Mouse (Mus musculus): ENCODE measurements around the gene Arhgap19. TPM values are rescaled to one million over a fixed set of nuclear protein-coding genes. Genes with fewer than 3 reads are reported as not detected.
A peak's percentile ranks its signal among the peaks of the same experiment; 100 is the strongest.

Arhgap19 gene
- polyA plus RNA-seq, 1 experiment from 2014 or later = 3.5 TPM

DNA sequence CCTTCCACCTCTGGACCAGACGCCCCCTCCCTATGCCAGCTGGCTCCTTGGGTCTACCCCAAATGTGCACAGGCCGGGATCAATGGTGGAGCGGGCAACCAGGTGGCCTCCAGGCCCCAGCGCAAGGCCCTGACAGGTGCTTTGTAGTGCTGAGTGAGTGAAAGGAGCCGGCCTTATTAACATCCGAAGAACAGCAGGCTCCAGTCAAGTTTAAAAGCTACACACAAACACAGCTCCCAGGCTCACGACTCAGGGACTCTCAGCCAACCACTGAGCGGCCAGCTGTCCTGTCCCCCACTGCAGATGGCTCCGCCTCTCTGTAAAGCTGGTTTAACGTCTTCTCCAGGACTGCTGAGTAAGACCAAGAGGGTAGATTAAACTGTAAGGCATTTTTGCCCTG is 67.2 kb downstream of the Arhgap19 start:
- H3K36me3 ChIP-seq (ENCODE audit: control insufficient read depth, insufficient read depth) = no peaks in the 10 kb centered on the region
- H3K4me1 ChIP-seq (replicated peaks; ENCODE audit: control insufficient read depth, insufficient read depth, low read length) = no peaks in the 10 kb centered on the region
- no peaks in the 10 kb centered on the region for H3K9me3 ChIP-seq (ENCODE audit: control insufficient read depth)
- H3K4me3 ChIP-seq (ENCODE audit: low read depth, low read length) = no peak overlapping the region
- H3K27ac ChIP-seq (ENCODE audit: low read depth, low read length) = no peak overlapping the region
- no peak overlapping the region for H3K9ac ChIP-seq (ENCODE audit: low read depth, low read length)
- WGBS = 19% methylated on average over 10 of the region's 10 CpGs
- no peak for ATAC-seq
- H3K27me3 ChIP-seq (replicated peaks; ENCODE audit: control insufficient read depth, insufficient read depth, low read length) = peaks cover 15% of the 10 kb centered on the region; the same call in 1 of the 2 replicates
- no peak overlapping the region for H3K4me2 ChIP-seq (replicated peaks; ENCODE audit: low read depth)
- no peak for TF ChIP-seq CTCF (IDR thresholded peaks at IDR 0.05; ENCODE audit: low read depth)

DNA sequence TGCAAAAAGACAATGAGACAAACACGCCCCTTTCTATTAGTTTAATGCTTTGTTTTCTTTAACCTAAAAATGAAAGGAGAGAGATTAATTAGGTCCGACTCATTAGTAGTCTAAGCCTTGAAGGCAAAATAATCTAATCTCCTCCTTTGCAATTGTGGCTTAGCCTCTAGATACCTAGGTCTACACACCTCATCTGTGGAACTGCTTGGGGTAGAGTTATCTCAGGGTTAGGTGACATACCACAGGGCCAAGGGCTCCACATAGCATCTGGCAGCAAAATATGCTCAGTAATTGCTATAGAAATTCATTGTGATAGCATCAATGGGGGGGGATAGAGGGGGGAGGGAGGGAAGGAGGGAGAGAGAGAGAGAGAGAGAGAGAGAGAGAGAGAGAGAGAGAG is 76.4 kb downstream of the Arhgap19 start:
- no peak overlapping the region for H3K4me3 ChIP-seq (ENCODE audit: low read depth, low read length)
- H3K36me3 ChIP-seq (ENCODE audit: control insufficient read depth, insufficient read depth) = no peaks in the 10 kb centered on the region
- no peak for ATAC-seq
- no peak overlapping the region for H3K9ac ChIP-seq (ENCODE audit: low read depth, low read length)
- 39% methylated on average over 2 of the region's 2 CpGs for WGBS
- H3K9me3 ChIP-seq (ENCODE audit: control insufficient read depth) = no peaks in the 10 kb centered on the region
- no peak for TF ChIP-seq CTCF (IDR thresholded peaks at IDR 0.05; ENCODE audit: low read depth)
- no peak overlapping the region for H3K4me2 ChIP-seq (replicated peaks; ENCODE audit: low read depth)
- H3K27ac ChIP-seq (ENCODE audit: low read depth, low read length) = no peak overlapping the region
- no peaks in the 10 kb centered on the region for H3K4me1 ChIP-seq (replicated peaks; ENCODE audit: control insufficient read depth, insufficient read depth, low read length)
- no peaks in the 10 kb centered on the region for H3K27me3 ChIP-seq (replicated peaks; ENCODE audit: control insufficient read depth, insufficient read depth, low read length)

DNA sequence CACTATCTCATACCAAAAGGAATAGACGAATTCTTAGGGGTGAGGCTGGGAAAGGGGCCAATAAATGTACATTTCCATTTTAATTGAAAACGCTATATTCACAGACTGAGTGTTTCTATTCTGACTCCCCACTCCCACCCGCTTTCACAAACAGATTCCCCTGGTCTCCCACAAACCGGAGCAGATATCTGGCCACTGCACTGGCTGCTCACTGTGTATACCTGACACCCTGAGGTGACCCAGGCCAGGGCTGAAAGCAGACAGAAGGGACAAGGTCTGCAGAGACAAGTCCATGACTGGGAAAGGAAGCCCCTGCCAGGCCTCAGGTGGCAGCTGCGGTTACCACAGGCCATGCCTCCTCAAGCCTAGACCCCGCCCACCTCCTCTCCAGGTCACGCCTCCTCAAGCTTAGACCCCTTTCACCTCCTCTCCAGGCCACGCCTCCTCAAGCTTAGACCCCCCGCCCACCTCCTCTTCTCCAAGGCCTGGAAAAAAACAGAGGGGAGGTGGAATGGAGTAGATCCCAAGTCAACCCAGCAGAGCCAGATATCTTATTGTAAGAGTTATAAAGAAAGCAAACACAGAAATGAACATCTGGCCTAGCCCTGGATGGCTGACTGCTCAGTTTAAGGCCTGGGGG is 76.9 kb downstream of the Arhgap19 start:
- Histone ChIP-seq H3K9ac (ENCODE audit: low read depth, low read length) (no peak overlapping the region), H3K27ac (ENCODE audit: low read depth, low read length) (no peak overlapping the region), H3K4me3 (ENCODE audit: low read depth, low read length) (no peak overlapping the region), H3K9me3 (ENCODE audit: control insufficient read depth) (no peaks in the 10 kb centered on the region), H3K4me1 (replicated peaks; ENCODE audit: control insufficient read depth, insufficient read depth, low read length) (no peaks in the 10 kb centered on the region), H3K36me3 (ENCODE audit: control insufficient read depth, insufficient read depth) (no peaks in the 10 kb centered on the region), H3K27me3 (replicated peaks; ENCODE audit: control insufficient read depth, insufficient read depth, low read length) (no peaks in the 10 kb centered on the region), H3K4me2 (replicated peaks; ENCODE audit: low read depth) (no peak overlapping the region)
- 37% methylated on average over 9 of the region's 9 CpGs for WGBS
- 0 out of 2 replicates have a peak, but pooled peaks have one; percentile 22 for ATAC-seq
- no peak for TF ChIP-seq CTCF (IDR thresholded peaks at IDR 0.05; ENCODE audit: low read depth)

DNA sequence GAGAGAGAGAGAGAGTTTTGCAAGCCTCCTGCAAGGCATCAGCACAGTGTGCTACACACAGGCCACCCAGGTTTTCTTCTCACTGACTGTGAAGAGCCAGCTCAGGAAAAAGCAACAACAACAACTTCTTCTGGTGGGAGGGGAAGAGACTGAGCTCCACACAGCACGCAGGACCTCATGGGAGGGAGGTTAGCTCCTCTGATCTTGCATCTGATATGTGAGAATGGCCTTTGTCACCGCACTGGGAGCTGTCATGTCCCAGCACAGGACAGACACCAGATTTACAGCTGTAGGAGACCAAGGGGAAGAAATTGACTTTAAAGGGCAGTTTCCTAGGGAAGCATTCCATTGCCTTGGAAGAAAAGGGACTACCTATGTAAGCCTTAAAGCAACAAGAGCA is 78.5 kb downstream of the Arhgap19 start:
- ATAC-seq = no peak
- Histone ChIP-seq H3K4me3 (ENCODE audit: low read depth, low read length) (no peak overlapping the region), H3K9ac (ENCODE audit: low read depth, low read length) (no peak overlapping the region), H3K36me3 (ENCODE audit: control insufficient read depth, insufficient read depth) (no peaks in the 10 kb centered on the region), H3K4me1 (replicated peaks; ENCODE audit: control insufficient read depth, insufficient read depth, low read length) (0 out of 2 replicates have a peak, but pooled peaks cover 4% of the 10 kb centered on the region), H3K27me3 (replicated peaks; ENCODE audit: control insufficient read depth, insufficient read depth, low read length) (no peaks in the 10 kb centered on the region), H3K4me2 (replicated peaks; ENCODE audit: low read depth) (no peak overlapping the region), H3K27ac (ENCODE audit: low read depth, low read length) (no peak overlapping the region), H3K9me3 (ENCODE audit: control insufficient read depth) (no peaks in the 10 kb centered on the region)
- 26% methylated on average over 2 of the region's 2 CpGs for whole genome bisulfite sequencing
- TF ChIP-seq CTCF (IDR thresholded peaks at IDR 0.05; ENCODE audit: low read depth) = no peak

DNA sequence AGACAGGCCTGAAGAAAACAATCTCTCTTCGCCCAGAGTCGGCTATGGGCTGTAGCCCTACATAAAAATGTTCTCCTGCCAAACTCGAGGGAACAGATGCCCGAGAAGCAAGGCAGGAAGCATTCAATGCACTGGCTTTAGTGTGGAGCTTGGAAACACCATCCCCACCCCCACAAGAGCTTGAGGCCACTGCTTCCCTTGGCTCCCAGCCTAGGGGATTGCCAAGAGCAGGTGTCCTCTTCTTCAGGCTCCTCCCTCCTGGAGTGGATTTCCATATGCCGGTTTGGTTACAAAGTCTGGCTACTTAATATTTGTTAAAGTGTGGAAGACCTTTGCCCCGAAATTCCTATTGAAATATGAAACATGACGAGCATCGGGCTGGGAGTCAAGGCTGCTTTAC is 82.4 kb downstream of the Arhgap19 start:
- 57% methylated on average over 8 of the region's 8 CpGs for WGBS
- no peaks in the 10 kb centered on the region for H3K36me3 ChIP-seq (ENCODE audit: control insufficient read depth, insufficient read depth)
- no peaks in the 10 kb centered on the region for H3K9me3 ChIP-seq (ENCODE audit: control insufficient read depth)
- no peak overlapping the region for H3K4me2 ChIP-seq (replicated peaks; ENCODE audit: low read depth)
- ATAC-seq = peak; percentile 59
- TF ChIP-seq CTCF (IDR thresholded peaks at IDR 0.05; ENCODE audit: low read depth) = no peak
- 0 out of 2 replicates have a peak, but pooled peaks cover 4% of the 10 kb centered on the region for H3K4me1 ChIP-seq (replicated peaks; ENCODE audit: control insufficient read depth, insufficient read depth, low read length)
- no peak overlapping the region for H3K9ac ChIP-seq (ENCODE audit: low read depth, low read length)
- H3K27me3 ChIP-seq (replicated peaks; ENCODE audit: control insufficient read depth, insufficient read depth, low read length) = no peaks in the 10 kb centered on the region
- H3K27ac ChIP-seq (ENCODE audit: low read depth, low read length) = no peak overlapping the region
- H3K4me3 ChIP-seq (ENCODE audit: low read depth, low read length) = no peak overlapping the region

Other genes with a start within 250 kb of the Arhgap19 start
- 0.80 and 0.93 TPM in 2 replicates for gene Gm340, start 219.7 kb downstream of the Arhgap19 start, polyA plus RNA-seq (2015; fragmentation: Nextera tagmentation; extraction: Ambion mirVana)
- 0.27 and 0.35 TPM in 2 replicates for gene Slit1, start 58.4 kb downstream of the Arhgap19 start, polyA plus RNA-seq (2015; fragmentation: Nextera tagmentation; extraction: Ambion mirVana)
- gene Frat1, start 27.9 kb upstream of the Arhgap19 start, polyA plus RNA-seq (2015; fragmentation: Nextera tagmentation; extraction: Ambion mirVana) = 6.4 and 8.3 TPM in 2 replicates
- gene Frat2, start 46.1 kb upstream of the Arhgap19 start, polyA plus RNA-seq (2015; fragmentation: Nextera tagmentation; extraction: Ambion mirVana) = 3.8 and 4.5 TPM in 2 replicates
- gene Rrp12, start 94.1 kb upstream of the Arhgap19 start, polyA plus RNA-seq (2015; fragmentation: Nextera tagmentation; extraction: Ambion mirVana) = 4.7 and 5.0 TPM in 2 replicates
- 213 and 223 TPM in 2 replicates for gene Pgam1, start 109.9 kb upstream of the Arhgap19 start, polyA plus RNA-seq (2015; fragmentation: Nextera tagmentation; extraction: Ambion mirVana)
- 32.3 and 33.3 TPM in 2 replicates for gene Exosc1, start 131.4 kb upstream of the Arhgap19 start, polyA plus RNA-seq (2015; fragmentation: Nextera tagmentation; extraction: Ambion mirVana)
- 37.7 and 38.4 TPM in 2 replicates for gene Zdhhc16, start 131.4 kb upstream of the Arhgap19 start, polyA plus RNA-seq (2015; fragmentation: Nextera tagmentation; extraction: Ambion mirVana)
- gene Mms19, start 179.1 kb upstream of the Arhgap19 start, polyA plus RNA-seq (2015; fragmentation: Nextera tagmentation; extraction: Ambion mirVana) = 9.6 and 14.1 TPM in 2 replicates
- 12.0 and 12.5 TPM in 2 replicates for gene Ubtd1, start 179.7 kb upstream of the Arhgap19 start, polyA plus RNA-seq (2015; fragmentation: Nextera tagmentation; extraction: Ambion mirVana)
- 0.42 TPM in 1 of 2 replicates, not detected in the other for gene Ankrd2, start 234.0 kb upstream of the Arhgap19 start, polyA plus RNA-seq (2015; fragmentation: Nextera tagmentation; extraction: Ambion mirVana)
- gene Hoga1, start 243.6 kb upstream of the Arhgap19 start, polyA plus RNA-seq (2015; fragmentation: Nextera tagmentation; extraction: Ambion mirVana) = 16.2 and 17.6 TPM in 2 replicates